Mouse (Mus musculus) hindbrain, postnatal 0 days (tissue): ENCODE data around the gene Boc. TPM values are rescaled to one million over a fixed set of nuclear protein-coding genes. Genes with fewer than 3 reads are reported as not detected.

ENCODE experiments used
- ATAC-seq: fragments of 200-750 bp; cut with Nextera tagmentation; 2 replicates; pipeline ENCODE4 v1.8.0; 2017; ENCODE audit warnings: mild to moderate bottlenecking, moderate TSS enrichment, moderate library complexity
- DNase-seq: peaks from one replicate; pipeline ENCODE4 v3.0.0-alpha.2; 2015; ENCODE audit warnings: low spot score
- H3K27ac ChIP-seq: fragments of 300-500 bp; sonication (generic); 2 replicates; pipeline ENCODE4 v1.5.1; 2014; ENCODE audit warnings: mild to moderate bottlenecking
- H3K27me3 ChIP-seq: fragments of 300-500 bp; sonication (generic); 2 replicates; pipeline ENCODE4 v1.6.1; 2014; ENCODE audit warnings: low read length, mixed read lengths; ENCODE audit not compliant: insufficient read depth
- H3K36me3 ChIP-seq: fragments of 300-500 bp; sonication (generic); 2 replicates; pipeline ENCODE4 v1.6.1; 2014; ENCODE audit warnings: low read length, mixed read lengths; ENCODE audit not compliant: insufficient read depth
- H3K4me1 ChIP-seq: fragments of 300-500 bp; sonication (generic); 2 replicates; pipeline ENCODE4 v1.6.1; 2014; ENCODE audit warnings: antibody characterized with exemption, low read length, mixed read lengths; ENCODE audit not compliant: insufficient read depth
- H3K4me2 ChIP-seq: fragments of 300-500 bp; sonication (generic); 2 replicates; pipeline ENCODE4 v1.6.1; 2014; ENCODE audit warnings: low read depth, mild to moderate bottlenecking, low read length, moderate library complexity, mixed read lengths
- H3K4me3 ChIP-seq: fragments of 300-500 bp; sonication (generic); 2 replicates; pipeline ENCODE4 v1.5.1; 2014; ENCODE audit warnings: low read length
- H3K9ac ChIP-seq: fragments of 300-500 bp; sonication (generic); replicated peaks from 2 replicates; pipeline ENCODE4 v1.6.1; 2014; ENCODE audit warnings: mild to moderate bottlenecking, low read length, moderate library complexity, mixed read lengths
- H3K9me3 ChIP-seq: fragments of 300-500 bp; sonication (generic); 2 replicates; pipeline ENCODE4 v1.6.1; 2016; ENCODE audit warnings: low read length, mixed read lengths
- CTCF ChIP-seq: IDR thresholded peaks from 2 replicates; pipeline ENCODE4 v1.5.1; 2016; ENCODE audit warnings: antibody characterized with exemption, control low read depth, low read depth
- WGBS: fragments of 180-500 bp; shearing (Covaris S2); extraction: QIAGEN DNeasy Blood & Tissue Kit; methylation state at CpG from one replicate; pipeline ENCODE4 v1.1.7; 2014; 5-methylcytosine and 5-hydroxymethylcytosine counted together
- polyA plus RNA-seq: library from polyadenylated mRNA; unstranded; fragments of >200 nt; fragmentation: Nextera tagmentation; extraction: Ambion mirVana; gene quantifications from 2 replicates; pipeline ENCODE4 v1.2.1, GENCODE M21; 2015
- total RNA-seq: library from RNA; depleted of rRNA; stranded (reverse); fragments of >200 nt; gene quantifications from 2 replicates; pipeline ENCODE4 v1.2.3, GENCODE M21; 2014

Boc gene
- total and polyA plus RNA-seq, 2 experiments from 2014 or later = 6.8 to 45.5 TPM

- Histone ChIP-seq H3K27ac (no peak overlapping the region), H3K27me3 (no peaks in the 10 kb centered on the region), H3K4me1 (no peaks in the 10 kb centered on the region), H3K9ac (no peak overlapping the region), H3K4me2 (no peak overlapping the region), H3K36me3 (no peaks in the 10 kb centered on the region), H3K4me3 (no peak overlapping the region), H3K9me3 (no peaks in the 10 kb centered on the region)
- 86% methylated on average over 1 of the region's 1 CpGs for WGBS
- ATAC-seq = no peak
- TF ChIP-seq CTCF = no peak
- DNase-seq = no peak
These were observed 30.8 kb upstream of the Boc start for GRCm38 (mm10) chr16:44589506-44589905.

- no peak overlapping the region for H3K9ac ChIP-seq
- DNase-seq (peak; percentile 56), ATAC-seq (peak; percentile 51; the same call in 1 of the 2 replicates)
- H3K4me3 ChIP-seq = no peak overlapping the region
- peak overlapping the region; percentile 12; the same call in 1 of the 2 replicates for H3K27ac ChIP-seq
- no peaks in the 10 kb centered on the region for H3K4me1 ChIP-seq
- 0 out of 2 replicates have a peak overlapping the region, but pooled peaks have one; percentile 14 for H3K4me2 ChIP-seq
- no peak for TF ChIP-seq CTCF
- no peaks in the 10 kb centered on the region for H3K9me3 ChIP-seq
- 17% methylated on average over 15 of the region's 15 CpGs for WGBS
- no peaks in the 10 kb centered on the region for H3K27me3 ChIP-seq
- H3K36me3 ChIP-seq = no peaks in the 10 kb centered on the region
These were observed 20.8 kb upstream of the Boc start for GRCm38 (mm10) chr16:44579421-44580024.

- ATAC-seq (no peak), DNase-seq (no peak)
- 80% methylated on average over 1 of the region's 1 CpGs for WGBS
- no peaks in the 10 kb centered on the region for H3K36me3 ChIP-seq
- no peak overlapping the region for H3K4me2 ChIP-seq
- H3K27me3 ChIP-seq = no peaks in the 10 kb centered on the region
- TF ChIP-seq CTCF = no peak
- H3K9ac ChIP-seq = no peak overlapping the region
- no peak overlapping the region for H3K4me3 ChIP-seq
- H3K4me1 ChIP-seq = no peaks in the 10 kb centered on the region
- H3K9me3 ChIP-seq = no peaks in the 10 kb centered on the region
- no peak overlapping the region for H3K27ac ChIP-seq
These were observed 19.9 kb upstream of the Boc start for GRCm38 (mm10) chr16:44578551-44578950.

- Histone ChIP-seq H3K36me3 (no peaks in the 10 kb centered on the region), H3K9me3 (no peaks in the 10 kb centered on the region), H3K9ac (no peak overlapping the region), H3K27me3 (no peaks in the 10 kb centered on the region), H3K27ac (no peak overlapping the region), H3K4me3 (no peak overlapping the region), H3K4me1 (no peaks in the 10 kb centered on the region), H3K4me2 (no peak overlapping the region)
- ATAC-seq = no peak
- DNase-seq = no peak
- no peak for TF ChIP-seq CTCF
These were observed 9.4 kb upstream of the Boc start for GRCm38 (mm10) chr16:44568056-44568455.

GRCm38 (mm10) chr16:44565328-44566210 lies 6.9 kb upstream of the Boc start:
- H3K9me3 ChIP-seq = no peaks in the 10 kb centered on the region
- WGBS = 23% methylated on average over 22 of the region's 22 CpGs
- 0 out of 2 replicates have a peak overlapping the region, but pooled peaks have one; percentile 27 for H3K27ac ChIP-seq
- peak overlapping the region; percentile 54 for H3K4me2 ChIP-seq
- H3K4me3 ChIP-seq = peak overlapping the region; percentile 18
- no peak for TF ChIP-seq CTCF
- H3K9ac ChIP-seq = peak overlapping the region; percentile 7; the same call in 1 of the 2 replicates
- no peaks in the 10 kb centered on the region for H3K4me1 ChIP-seq
- no peaks in the 10 kb centered on the region for H3K27me3 ChIP-seq
- DNase-seq (peak; percentile 56), ATAC-seq (peak; percentile 68)
- no peaks in the 10 kb centered on the region for H3K36me3 ChIP-seq

- DNase-seq (no peak), ATAC-seq (no peak)
- Histone ChIP-seq H3K4me3 (no peak overlapping the region), H3K36me3 (no peaks in the 10 kb centered on the region), H3K4me2 (no peak overlapping the region), H3K9ac (no peak overlapping the region), H3K4me1 (no peaks in the 10 kb centered on the region), H3K27ac (no peak overlapping the region), H3K9me3 (no peaks in the 10 kb centered on the region), H3K27me3 (no peaks in the 10 kb centered on the region)
- 60% methylated on average over 8 of the region's 8 CpGs for WGBS
- TF ChIP-seq CTCF = no peak
These were observed 5.7 kb upstream of the Boc start for GRCm38 (mm10) chr16:44564359-44564758.

- Histone ChIP-seq H3K4me1 (no peaks in the 10 kb centered on the region), H3K27ac (no peak overlapping the region), H3K27me3 (no peaks in the 10 kb centered on the region), H3K4me2 (no peak overlapping the region), H3K36me3 (no peaks in the 10 kb centered on the region), H3K9me3 (no peaks in the 10 kb centered on the region), H3K9ac (no peak overlapping the region), H3K4me3 (no peak overlapping the region)
- 64% methylated on average over 3 of the region's 3 CpGs for WGBS
- DNase-seq (no peak), ATAC-seq (no peak)
- TF ChIP-seq CTCF = no peak
These were observed 3.4 kb upstream of the Boc start for GRCm38 (mm10) chr16:44562061-44562460.
